24 mouse cellular contexts compared by ENCODE assay signal in genomic region chr1:175870716-175871115, GRCm38 (mm10). TPM values are rescaled to one million over a fixed set of nuclear protein-coding genes. Genes with fewer than 3 reads are reported as not detected.
A peak's percentile ranks its signal among the peaks of the same experiment; 100 is the strongest.
DNase-seq lines count a peak whose midpoint lies in the region; ATAC-seq lines count a peak whose summit lies in the region.
"Had no signal": no experiment of that assay in that cellular context is flagged by ENCODE, and none has a peak within 500 bp of the region (broad histone marks: within the 10 kb centered on the region; RNA-seq: fewer than 3 reads in every experiment).

No protein-coding gene starts in this region.

- WGBS in forebrain, embryonic 14.5 days: 76% methylated on average over 3 of the region's 3 CpGs
- 71% methylated on average over 3 of the region's 3 CpGs for WGBS in forebrain, embryonic 11.5 days
- WGBS in midbrain, embryonic 11.5 days: 57% methylated on average over 3 of the region's 3 CpGs
- 59% methylated on average over 3 of the region's 3 CpGs for WGBS in midbrain, embryonic 13.5 days
- 45% methylated on average over 3 of the region's 3 CpGs for WGBS in midbrain, embryonic 15.5 days

- H3K27ac ChIP-seq in forebrain, embryonic 14.5 days (ENCODE audit: low read depth, low read length): no peak overlapping the region
- no peak overlapping the region for H3K27ac ChIP-seq in forebrain, embryonic 11.5 days (ENCODE audit: low read depth, low read length)
- H3K27ac ChIP-seq in midbrain, embryonic 11.5 days (ENCODE audit: low read depth, low read length): no peak overlapping the region
- no peak overlapping the region for H3K27ac ChIP-seq in midbrain, embryonic 13.5 days
- H3K27ac ChIP-seq in midbrain, embryonic 15.5 days: no peak overlapping the region
- H3K27ac ChIP-seq: embryonic facial prominence, embryonic 12.5 days; forebrain, embryonic 12.5 days; hindbrain, embryonic 12.5 days had no signal

- H3K4me3 ChIP-seq in forebrain, embryonic 14.5 days (ENCODE audit: low read depth, low read length): no peak overlapping the region
- no peak overlapping the region for H3K4me3 ChIP-seq in forebrain, embryonic 11.5 days (ENCODE audit: low read depth, low read length)
- H3K4me3 ChIP-seq in midbrain, embryonic 11.5 days (ENCODE audit: low read depth, low read length): no peak overlapping the region
- H3K4me3 ChIP-seq in midbrain, embryonic 13.5 days (replicated peaks): no peak overlapping the region
- no peak overlapping the region for H3K4me3 ChIP-seq in midbrain, embryonic 15.5 days
- H3K4me3 ChIP-seq: embryonic facial prominence, embryonic 12.5 days; forebrain, embryonic 12.5 days; heart, embryonic 12.5 days; hindbrain, embryonic 12.5 days had no signal

- DNase-seq in forebrain, embryonic 14.5 days (ENCODE audit: low spot score): peak; percentile 14
- no peak for DNase-seq in forebrain, embryonic 11.5 days (ENCODE audit: low spot score)
- DNase-seq in midbrain, embryonic 11.5 days (ENCODE audit: low spot score, missing footprints): peak; percentile 81
- no peak for DNase-seq in adrenal gland, adult (ENCODE audit: inconsistent age in 2 of 2, low spot score in 1 of 2)
- no peak for DNase-seq in ovary, postnatal 10 days (ENCODE audit: low spot score)
- DNase-seq: adrenal gland, adult 2 months; adrenal gland, postnatal 25 days; B cell, adult 2 months; cerebellum, adult 11-12 months; cerebellum, adult 9-10 months; cerebellum, postnatal 25 days; forebrain, postnatal 0 days; gastrocnemius, postnatal 14 days had no signal

- no peaks in the 10 kb centered on the region for H3K36me3 ChIP-seq in forebrain, embryonic 14.5 days (ENCODE audit: control insufficient read depth, insufficient read depth, low read length)
- H3K36me3 ChIP-seq in forebrain, embryonic 11.5 days (ENCODE audit: control insufficient read depth, insufficient read depth, low read length): no peaks in the 10 kb centered on the region
- no peaks in the 10 kb centered on the region for H3K36me3 ChIP-seq in midbrain, embryonic 11.5 days (ENCODE audit: control insufficient read depth, insufficient read depth, low read length)
- H3K36me3 ChIP-seq in midbrain, embryonic 13.5 days: no peaks in the 10 kb centered on the region
- no peaks in the 10 kb centered on the region for H3K36me3 ChIP-seq in midbrain, embryonic 15.5 days (replicated peaks)
- H3K36me3 ChIP-seq: embryonic facial prominence, embryonic 12.5 days; forebrain, embryonic 12.5 days; G1E; heart, embryonic 12.5 days; hindbrain, embryonic 12.5 days had no signal

- no peaks in the 10 kb centered on the region for H3K4me1 ChIP-seq in forebrain, embryonic 14.5 days (ENCODE audit: control insufficient read depth, insufficient read depth, low read length)
- H3K4me1 ChIP-seq in forebrain, embryonic 11.5 days (replicated peaks; ENCODE audit: control insufficient read depth, insufficient read depth, low read length): no peaks in the 10 kb centered on the region
- no peaks in the 10 kb centered on the region for H3K4me1 ChIP-seq in midbrain, embryonic 11.5 days (ENCODE audit: control insufficient read depth, insufficient read depth, low read length)
- peaks cover 12% of the 10 kb centered on the region for H3K4me1 ChIP-seq in midbrain, embryonic 13.5 days (replicated peaks)
- H3K4me1 ChIP-seq in midbrain, embryonic 15.5 days: 0 out of 2 replicates have a peak, but pooled peaks cover 3% of the 10 kb centered on the region
- H3K4me1 ChIP-seq: embryonic facial prominence, embryonic 12.5 days; heart, embryonic 12.5 days had no signal

- H3K9me3 ChIP-seq in forebrain, embryonic 14.5 days (replicated peaks; ENCODE audit: control insufficient read depth, low read length): no peaks in the 10 kb centered on the region
- H3K9me3 ChIP-seq in forebrain, embryonic 11.5 days (ENCODE audit: control insufficient read depth, low read length): no peaks in the 10 kb centered on the region
- no peaks in the 10 kb centered on the region for H3K9me3 ChIP-seq in midbrain, embryonic 11.5 days (ENCODE audit: control insufficient read depth, low read length)
- no peaks in the 10 kb centered on the region for H3K9me3 ChIP-seq in midbrain, embryonic 13.5 days
- H3K9me3 ChIP-seq in midbrain, embryonic 15.5 days: no peaks in the 10 kb centered on the region
- H3K9me3 ChIP-seq: embryonic facial prominence, embryonic 12.5 days; forebrain, embryonic 12.5 days; G1E; heart, embryonic 12.5 days; hindbrain, embryonic 12.5 days had no signal

- ATAC-seq in forebrain, embryonic 14.5 days: no peak
- no peak for ATAC-seq in forebrain, embryonic 11.5 days (replicated peaks; ENCODE audit: low FRiP score)
- no peak for ATAC-seq in midbrain, embryonic 11.5 days (ENCODE audit: low FRiP score)
- no peak for ATAC-seq in midbrain, embryonic 13.5 days
- ATAC-seq in midbrain, embryonic 15.5 days (replicated peaks): 0 out of 2 replicates have a peak, but pooled peaks have one; percentile 68
- ATAC-seq: activated CD4-positive, CD25-positive, alpha-beta regulatory T cell, adult 4 months; CD4-positive, CD25-positive, alpha-beta regulatory T cell, adult 4 months; forebrain, postnatal 0 days; intestine, embryonic 16.5 days had no signal

- H3K27me3 ChIP-seq in forebrain, embryonic 14.5 days (replicated peaks; ENCODE audit: control insufficient read depth, insufficient read depth, low read length): no peaks in the 10 kb centered on the region
- H3K27me3 ChIP-seq in forebrain, embryonic 11.5 days (ENCODE audit: control insufficient read depth, insufficient read depth, low read length): no peaks in the 10 kb centered on the region
- H3K27me3 ChIP-seq in midbrain, embryonic 11.5 days (ENCODE audit: control insufficient read depth, insufficient read depth, low read length): no peaks in the 10 kb centered on the region
- H3K27me3 ChIP-seq in midbrain, embryonic 13.5 days: no peaks in the 10 kb centered on the region
- no peaks in the 10 kb centered on the region for H3K27me3 ChIP-seq in midbrain, embryonic 15.5 days (replicated peaks)
- H3K27me3 ChIP-seq: embryonic facial prominence, embryonic 12.5 days; forebrain, embryonic 12.5 days; heart, embryonic 12.5 days; hindbrain, embryonic 12.5 days had no signal

- no peak overlapping the region for H3K4me2 ChIP-seq in forebrain, embryonic 14.5 days (ENCODE audit: low read length)
- H3K4me2 ChIP-seq in forebrain, embryonic 11.5 days (ENCODE audit: low read depth, low read length, severe bottlenecking): no peak overlapping the region
- H3K4me2 ChIP-seq in midbrain, embryonic 11.5 days: no peak overlapping the region
- no peak overlapping the region for H3K4me2 ChIP-seq in midbrain, embryonic 13.5 days (replicated peaks)
- no peak overlapping the region for H3K4me2 ChIP-seq in midbrain, embryonic 15.5 days
- H3K4me2 ChIP-seq: embryonic facial prominence, embryonic 12.5 days; forebrain, embryonic 12.5 days; heart, embryonic 12.5 days; hindbrain, embryonic 12.5 days had no signal

- no peak overlapping the region for H3K9ac ChIP-seq in forebrain, embryonic 14.5 days (ENCODE audit: low read length)
- H3K9ac ChIP-seq in forebrain, embryonic 11.5 days (ENCODE audit: low read length): no peak overlapping the region
- no peak overlapping the region for H3K9ac ChIP-seq in midbrain, embryonic 11.5 days (ENCODE audit: low read length)
- no peak overlapping the region for H3K9ac ChIP-seq in midbrain, embryonic 13.5 days (replicated peaks)
- H3K9ac ChIP-seq in midbrain, embryonic 15.5 days: no peak overlapping the region
- H3K9ac ChIP-seq: embryonic facial prominence, embryonic 12.5 days; forebrain, embryonic 12.5 days; forebrain, postnatal 0 days; heart, embryonic 12.5 days; hindbrain, embryonic 12.5 days had no signal

RNA-seq across cellular contexts. Expression of gene Exo1, which starts 9.7 kb away (rescaled TPM):
- 28.1 and 28.8 TPM in 2 replicates for polyA plus RNA-seq in forebrain, embryonic 14.5 days (2014; fragmentation: Nextera tagmentation; extraction: Ambion mirVana)
- polyA plus RNA-seq in forebrain, embryonic 11.5 days (2014; fragmentation: Nextera tagmentation; extraction: Ambion mirVana): 156 and 161 TPM in 2 replicates
- 114 and 138 TPM in 2 replicates for polyA plus RNA-seq in midbrain, embryonic 11.5 days (2014; fragmentation: Nextera tagmentation; extraction: Ambion mirVana)
- 24.1 and 28.4 TPM in 2 replicates for polyA plus RNA-seq in midbrain, embryonic 13.5 days (2015; fragmentation: Nextera tagmentation; extraction: Ambion mirVana)
- 8.4 and 9.3 TPM in 2 replicates for polyA plus RNA-seq in midbrain, embryonic 15.5 days (2015; fragmentation: Nextera tagmentation; extraction: Ambion mirVana)

RNA-seq across cellular contexts. Expression of gene Gm38100, which starts 49.4 kb away (rescaled TPM):
- not detected in 2 replicates for polyA plus RNA-seq in forebrain, embryonic 14.5 days (2014; fragmentation: Nextera tagmentation; extraction: Ambion mirVana)
- 0.20 and 0.31 TPM in 2 replicates for polyA plus RNA-seq in forebrain, embryonic 11.5 days (2014; fragmentation: Nextera tagmentation; extraction: Ambion mirVana)
- 0.15 TPM in 1 of 2 replicates, not detected in the other for polyA plus RNA-seq in midbrain, embryonic 11.5 days (2014; fragmentation: Nextera tagmentation; extraction: Ambion mirVana)
- polyA plus RNA-seq in midbrain, embryonic 13.5 days (2015; fragmentation: Nextera tagmentation; extraction: Ambion mirVana): 0.12 TPM in 1 of 2 replicates, not detected in the other
- not detected in 2 replicates for polyA plus RNA-seq in midbrain, embryonic 15.5 days (2015; fragmentation: Nextera tagmentation; extraction: Ambion mirVana)
- polyA plus RNA-seq: activated CD4-positive, CD25-positive, alpha-beta regulatory T cell, adult 4 months; adrenal gland, adult 2 months; CD4-positive, CD25-positive, alpha-beta regulatory T cell, adult 4 months; cortical plate, adult 2 months; forebrain, postnatal 0 days; G1E; heart, embryonic 12.5 days; hindbrain, embryonic 12.5 days had no signal

Comparison
In these comparisons a context has a peak if more than half of its experiments do, and no peak if none do; other contexts are left out.
1. DNase-seq: peak in forebrain, embryonic 14.5 days (single experiment) and midbrain, embryonic 11.5 days (single experiment); none in forebrain, embryonic 11.5 days (single experiment), adrenal gland, adult (0 of 2) and ovary, postnatal 10 days (single experiment).